Mouse (Mus musculus) neural tube, embryonic 15.5 days (tissue): Measurements from ENCODE around the gene Kdm1a. TPM values are rescaled to one million over a fixed set of nuclear protein-coding genes. Genes with fewer than 3 reads are reported as not detected.
A peak's percentile ranks its signal among the peaks of the same experiment; 100 is the strongest.

Experiments used
- ATAC-seq: fragments of 200-750 bp; cut with Nextera tagmentation; 2 replicates; pipeline ENCODE4 v1.8.0; 2017; ENCODE audit warnings: mild to moderate bottlenecking, moderate TSS enrichment, moderate library complexity; ENCODE audit not compliant: low FRiP score
- H3K27ac ChIP-seq: fragments of 300-500 bp; sonication (generic); replicated peaks from 2 replicates; pipeline ENCODE4 v1.5.1; 2015; ENCODE audit warnings: mild to moderate bottlenecking, inconsistent platforms
- H3K27me3 ChIP-seq: fragments of 300-500 bp; sonication (generic); replicated peaks from 2 replicates; pipeline ENCODE4 v1.6.1; 2015; ENCODE audit warnings: inconsistent platforms
- H3K36me3 ChIP-seq: fragments of 300-500 bp; sonication (generic); 2 replicates; pipeline ENCODE4 v1.6.1; 2015; ENCODE audit warnings: inconsistent platforms
- H3K4me1 ChIP-seq: fragments of 300-500 bp; sonication (generic); 2 replicates; pipeline ENCODE4 v1.6.1; 2015; ENCODE audit warnings: inconsistent platforms
- H3K4me2 ChIP-seq: fragments of 300-500 bp; sonication (generic); 2 replicates; pipeline ENCODE4 v1.6.1; 2015; ENCODE audit warnings: inconsistent platforms, mild to moderate bottlenecking, moderate library complexity
- H3K4me3 ChIP-seq: fragments of 300-500 bp; sonication (generic); replicated peaks from 2 replicates; pipeline ENCODE4 v1.5.1; 2015; ENCODE audit warnings: mild to moderate bottlenecking, inconsistent platforms
- H3K9ac ChIP-seq: fragments of 300-500 bp; sonication (generic); replicated peaks from 2 replicates; pipeline ENCODE4 v1.6.1; 2015; ENCODE audit warnings: mild to moderate bottlenecking, inconsistent platforms
- H3K9me3 ChIP-seq: fragments of 300-500 bp; sonication (generic); replicated peaks from 2 replicates; pipeline ENCODE4 v1.6.1; 2016; ENCODE audit warnings: inconsistent platforms
- WGBS: fragments of 180-500 bp; shearing (Covaris S2); methylation state at CpG from one replicate; pipeline ENCODE4 v1.1.7; 2015; ENCODE audit warnings: mixed read lengths; 5-methylcytosine and 5-hydroxymethylcytosine counted together
- polyA plus RNA-seq: library from polyadenylated mRNA; unstranded; fragments of >200 nt; fragmentation: Nextera tagmentation; extraction: Ambion mirVana; gene quantifications from 2 replicates; pipeline ENCODE4 v1.2.1, GENCODE M21; 2015

Kdm1a gene
- 46.6 and 49.8 TPM in 2 replicates for polyA plus RNA-seq

DNA sequence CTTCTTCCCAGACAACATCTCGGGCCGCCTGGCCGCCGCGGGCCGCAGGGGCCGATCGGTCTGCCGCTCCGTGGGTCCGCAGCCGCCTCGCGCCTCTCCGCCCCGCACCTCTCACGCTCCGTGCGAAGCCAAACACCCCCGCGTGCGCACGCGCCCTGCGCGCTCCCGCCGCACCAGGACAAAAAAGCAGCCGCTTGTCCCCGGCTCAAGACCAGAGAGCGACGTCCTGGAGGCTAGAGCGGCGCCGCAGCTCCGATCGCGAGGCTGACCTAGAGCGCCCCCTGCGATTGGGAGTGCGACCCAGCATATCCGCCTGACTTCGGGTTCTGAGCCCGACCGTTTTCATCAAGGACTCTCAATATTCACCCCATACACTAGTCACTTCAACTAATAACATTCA, at the start of gene Kdm1a:
Kdm1a (minus strand) TSS at position 156 of the 400 bp plus-strand sequence.
- peak; percentile 85 for ATAC-seq
- Histone ChIP-seq H3K9me3 (no peaks in the 10 kb centered on the region), H3K4me1 (peaks cover 21% of the 10 kb centered on the region), H3K36me3 (no peaks in the 10 kb centered on the region), H3K27ac (peak within 1 kb of the TSS; percentile 96), H3K27me3 (no peaks in the 10 kb centered on the region), H3K9ac (peak within 1 kb of the TSS; percentile 98), H3K4me3 (peak within 1 kb of the TSS; percentile 67), H3K4me2 (peak within 1 kb of the TSS; percentile 68)
- WGBS: under 1% methylated on average over 40 of the region's 45 CpGs

DNA sequence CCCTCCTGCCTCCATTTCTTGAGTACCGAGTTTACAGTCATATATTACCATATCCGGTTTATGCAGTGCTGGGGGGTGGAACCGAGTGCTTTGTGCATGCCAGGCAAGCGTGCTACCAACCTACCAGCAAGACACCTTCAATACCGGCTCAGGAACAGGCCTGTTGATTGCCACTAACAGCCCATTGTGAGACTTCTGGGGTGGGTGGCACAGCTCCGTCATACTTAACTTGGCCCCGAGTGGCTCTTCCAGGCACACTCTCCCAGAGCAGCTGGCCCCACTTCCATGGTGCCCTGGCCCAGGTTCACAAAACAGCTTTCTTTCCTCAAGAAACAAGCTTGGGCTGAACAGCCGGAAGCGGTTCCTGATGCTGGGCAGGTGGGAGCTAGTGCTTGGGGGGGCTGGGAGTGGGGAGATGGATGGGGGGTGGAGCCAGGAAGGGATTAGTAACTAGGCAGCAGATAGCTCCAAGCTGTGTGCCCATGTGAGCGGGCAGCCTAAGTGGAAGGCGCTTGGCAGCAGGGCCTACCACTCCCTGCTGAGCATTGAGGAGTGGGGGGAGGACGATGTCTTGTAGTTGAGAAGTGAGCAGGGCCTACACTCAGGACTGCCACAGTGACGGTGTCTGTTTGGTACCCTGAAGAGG, 49.5 kb upstream of the Kdm1a start:
- Histone ChIP-seq H3K4me3 (no peak overlapping the region), H3K4me2 (no peak overlapping the region), H3K4me1 (peaks cover 24% of the 10 kb centered on the region), H3K27me3 (no peaks in the 10 kb centered on the region), H3K27ac (0 out of 2 replicates have a peak overlapping the region, but pooled peaks have one; percentile 41), H3K9me3 (no peaks in the 10 kb centered on the region), H3K36me3 (peaks cover 31% of the 10 kb centered on the region), H3K9ac (no peak overlapping the region)
- ATAC-seq: no peak
- 65% methylated on average over 13 of the region's 13 CpGs for WGBS

DNA sequence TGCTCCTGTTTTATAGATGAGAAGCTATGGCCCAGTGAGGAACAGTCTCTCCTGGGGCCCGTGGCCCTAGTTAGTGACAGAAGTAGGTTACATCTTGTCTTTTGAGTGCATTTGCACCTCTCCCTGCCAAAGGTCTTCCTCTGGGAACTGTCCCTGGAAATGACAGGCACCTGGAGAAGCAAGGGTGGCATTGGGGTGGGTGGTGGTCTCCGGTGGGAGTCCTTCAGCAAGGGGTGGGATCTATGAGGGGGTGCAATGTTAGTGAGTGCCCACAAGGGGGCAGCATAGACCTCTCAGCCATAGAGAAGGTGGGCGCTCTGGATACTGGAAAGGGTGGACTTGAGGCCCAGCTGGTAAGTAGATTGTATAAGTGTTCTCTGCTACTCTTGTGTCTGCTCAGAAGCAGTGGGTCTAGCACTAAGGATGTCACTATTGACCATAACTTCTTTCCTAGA, 48.9 kb upstream of the Kdm1a start:
- WGBS: 60% methylated on average over 3 of the region's 3 CpGs
- H3K9ac ChIP-seq: no peak overlapping the region
- 0 out of 2 replicates have a peak, but pooled peaks have one; percentile 22 for ATAC-seq
- no peaks in the 10 kb centered on the region for H3K27me3 ChIP-seq
- peaks cover 24% of the 10 kb centered on the region for H3K4me1 ChIP-seq
- H3K4me2 ChIP-seq: no peak overlapping the region
- no peak overlapping the region for H3K4me3 ChIP-seq
- H3K27ac ChIP-seq: 0 out of 2 replicates have a peak overlapping the region, but pooled peaks have one; percentile 41
- peaks cover 25% of the 10 kb centered on the region for H3K36me3 ChIP-seq
- no peaks in the 10 kb centered on the region for H3K9me3 ChIP-seq

DNA sequence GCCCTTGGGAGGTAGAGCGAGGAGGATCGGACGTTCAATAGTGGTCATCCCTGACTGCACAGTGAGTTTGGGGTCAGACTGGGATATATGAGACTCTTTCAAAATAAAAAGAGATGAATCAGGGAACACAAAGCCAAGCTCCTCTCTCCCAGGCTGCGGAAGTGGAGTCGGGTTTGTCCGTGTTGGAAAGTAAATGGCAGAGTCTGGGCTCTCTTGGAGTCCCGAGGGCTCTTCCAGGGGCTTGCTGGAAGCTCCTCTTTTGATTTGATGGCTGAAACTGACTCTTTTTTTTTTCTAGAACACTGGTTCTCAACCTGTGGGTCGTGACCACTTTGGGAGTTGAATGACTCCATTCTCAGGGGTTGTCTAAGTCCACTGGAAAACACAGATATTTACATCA, 47.7 kb upstream of the Kdm1a start:
- H3K9ac ChIP-seq: no peak overlapping the region
- H3K27ac ChIP-seq: 0 out of 2 replicates have a peak overlapping the region, but pooled peaks have one; percentile 3
- H3K27me3 ChIP-seq: no peaks in the 10 kb centered on the region
- 85% methylated on average over 8 of the region's 8 CpGs for WGBS
- peaks cover 24% of the 10 kb centered on the region for H3K4me1 ChIP-seq
- H3K4me2 ChIP-seq: no peak overlapping the region
- no peak for ATAC-seq
- no peak overlapping the region for H3K4me3 ChIP-seq
- H3K9me3 ChIP-seq: no peaks in the 10 kb centered on the region
- peaks cover 14% of the 10 kb centered on the region; the same call in 1 of the 2 replicates for H3K36me3 ChIP-seq

DNA sequence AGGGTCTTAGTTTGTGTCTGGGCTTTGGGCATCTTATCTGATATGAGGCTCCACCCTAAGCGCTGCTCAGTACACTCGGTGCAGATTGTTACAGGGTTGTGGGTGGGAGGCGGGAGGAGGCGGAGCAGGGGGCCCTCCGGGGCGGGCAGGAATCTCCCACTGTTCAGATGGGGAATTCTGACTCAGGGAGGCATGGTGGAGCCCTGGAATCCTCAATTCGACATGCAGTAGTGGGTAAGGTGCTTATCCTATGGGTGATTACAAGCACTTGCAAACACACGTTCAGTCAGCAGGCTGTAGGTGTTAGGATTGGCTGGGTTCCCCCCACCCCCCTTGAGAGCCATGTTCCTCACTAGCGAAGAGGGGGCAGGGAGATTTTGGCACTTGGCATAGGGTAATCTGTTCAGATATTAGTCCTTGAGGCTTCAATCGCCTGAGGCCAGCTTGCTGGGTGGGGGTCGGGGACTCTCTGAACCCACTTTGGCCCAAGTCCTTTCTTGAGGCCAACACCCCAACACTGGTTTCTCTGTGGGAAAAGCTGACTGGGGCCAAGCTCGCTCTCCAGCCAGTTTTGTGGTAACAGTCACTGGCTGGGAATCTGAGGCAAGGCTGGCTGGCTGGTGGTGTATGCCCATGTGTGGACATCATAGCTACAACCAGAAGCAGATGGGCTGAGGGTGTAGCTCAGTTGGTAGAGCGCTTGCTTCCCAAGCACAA, 47.1 kb upstream of the Kdm1a start:
- no peak for ATAC-seq
- no peak overlapping the region for H3K9ac ChIP-seq
- WGBS: 35% methylated on average over 13 of the region's 13 CpGs

DNA sequence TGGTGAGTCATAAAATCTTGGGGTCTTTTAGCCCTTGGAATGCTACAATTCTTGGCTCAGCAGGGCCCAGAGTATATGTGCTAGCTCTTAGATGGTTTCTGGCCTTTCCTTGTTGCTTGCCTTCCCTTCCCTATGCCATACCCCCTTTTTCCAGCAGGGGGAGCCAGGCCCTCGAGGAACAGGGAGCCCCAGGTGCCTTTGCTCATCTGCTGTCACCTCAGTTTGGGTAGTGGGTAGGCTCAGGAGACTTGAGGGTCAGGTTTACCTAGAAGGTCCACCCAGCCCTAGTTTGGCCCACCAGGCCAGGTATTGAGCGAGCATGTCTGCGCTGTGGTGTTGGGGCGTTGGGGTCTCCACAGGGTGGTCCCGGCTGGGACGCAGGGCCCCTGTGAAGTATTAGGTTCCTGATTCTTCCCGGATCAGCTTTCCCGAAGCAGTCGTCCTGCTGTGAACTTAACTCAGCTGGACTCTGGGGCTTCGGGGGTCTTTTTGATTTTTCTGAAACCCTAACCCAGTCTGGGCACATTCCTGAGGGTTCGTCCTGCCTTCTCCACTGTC, 46.5 kb upstream of the Kdm1a start:
- Histone ChIP-seq H3K4me2 (peak overlapping the region; percentile 0; the same call in 1 of the 2 replicates), H3K9me3 (no peaks in the 10 kb centered on the region), H3K36me3 (0 out of 2 replicates have a peak, but pooled peaks cover 3% of the 10 kb centered on the region), H3K4me1 (peaks cover 24% of the 10 kb centered on the region), H3K4me3 (no peak overlapping the region), H3K9ac (no peak overlapping the region; the same call in 1 of the 2 replicates), H3K27me3 (no peaks in the 10 kb centered on the region), H3K27ac (no peak overlapping the region)
- 20% methylated on average over 11 of the region's 11 CpGs for WGBS
- ATAC-seq: no peak

More for the DNA sequence above, 47.1 kb upstream of the Kdm1a start:
- Histone ChIP-seq H3K27me3 (no peaks in the 10 kb centered on the region), H3K27ac (0 out of 2 replicates have a peak overlapping the region, but pooled peaks have one; percentile 3), H3K4me3 (no peak overlapping the region), H3K36me3 (peaks cover 8% of the 10 kb centered on the region; the same call in 1 of the 2 replicates), H3K9me3 (no peaks in the 10 kb centered on the region), H3K4me1 (peaks cover 24% of the 10 kb centered on the region), H3K4me2 (0 out of 2 replicates have a peak overlapping the region, but pooled peaks have one; percentile 0)

DNA sequence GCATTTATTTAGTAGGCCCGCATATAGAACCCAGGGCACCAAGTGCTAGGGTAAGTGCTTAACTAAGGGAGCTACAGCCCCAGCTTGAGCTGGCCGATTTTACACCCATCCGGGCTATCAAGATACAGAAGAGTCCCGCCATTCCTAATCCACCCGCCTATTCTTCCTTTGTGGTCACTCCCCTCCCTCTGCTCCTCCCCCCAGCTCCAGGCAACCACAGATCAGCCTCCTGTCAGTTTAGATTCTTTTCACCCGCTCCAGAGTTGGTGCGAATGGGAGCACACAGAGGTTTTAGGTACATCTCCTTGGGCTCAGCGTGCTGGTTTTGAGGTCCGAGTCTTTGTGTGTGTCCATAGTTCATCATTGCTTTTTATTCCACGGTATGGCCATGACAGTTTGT, 36.4 kb upstream of the Kdm1a start:
- Histone ChIP-seq H3K36me3 (no peaks in the 10 kb centered on the region), H3K9ac (no peak overlapping the region), H3K9me3 (no peaks in the 10 kb centered on the region), H3K4me1 (peaks cover 23% of the 10 kb centered on the region), H3K4me3 (0 out of 2 replicates have a peak overlapping the region, but pooled peaks have one; percentile 10), H3K27me3 (peaks cover 9% of the 10 kb centered on the region), H3K4me2 (peak overlapping the region; percentile 86), H3K27ac (no peak overlapping the region)
- 7% methylated on average over 10 of the region's 10 CpGs for WGBS
- no peak; the same call in 1 of the 2 replicates for ATAC-seq

DNA sequence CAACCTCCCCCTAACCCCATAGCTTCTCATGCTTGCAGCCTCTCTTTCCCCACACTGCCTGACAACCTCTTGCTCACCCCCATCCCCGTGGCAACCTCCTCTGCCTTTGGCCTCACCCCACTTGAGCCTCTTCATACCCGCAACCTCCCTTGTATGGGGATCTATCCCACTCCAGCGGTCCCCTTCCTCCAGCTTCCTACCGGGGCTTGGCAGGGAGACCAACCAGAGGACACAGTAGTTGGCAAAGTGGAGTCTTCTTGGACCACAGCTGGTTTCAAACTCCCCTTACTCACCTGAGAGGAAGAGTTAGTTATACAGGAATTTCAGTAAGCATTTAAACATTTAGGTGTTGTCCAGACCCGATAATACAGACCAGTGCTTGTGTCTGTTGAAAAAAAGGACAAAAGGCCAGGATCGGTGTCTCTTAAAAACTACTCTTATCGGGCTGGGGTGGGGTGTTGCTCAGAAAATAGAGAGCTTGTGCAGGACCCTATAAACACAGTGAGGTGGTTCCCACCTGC, 35.8 kb upstream of the Kdm1a start:
- no peak overlapping the region for H3K27ac ChIP-seq
- H3K4me2 ChIP-seq: peak overlapping the region; percentile 86
- no peaks in the 10 kb centered on the region for H3K9me3 ChIP-seq
- H3K4me1 ChIP-seq: peaks cover 23% of the 10 kb centered on the region
- H3K9ac ChIP-seq: 0 out of 2 replicates have a peak overlapping the region, but pooled peaks have one; percentile 64
- peaks cover 9% of the 10 kb centered on the region for H3K27me3 ChIP-seq
- H3K4me3 ChIP-seq: peak overlapping the region; percentile 54
- 33% methylated on average over 7 of the region's 7 CpGs for WGBS
- peak; percentile 7; the same call in 1 of the 2 replicates for ATAC-seq
- no peaks in the 10 kb centered on the region for H3K36me3 ChIP-seq

DNA sequence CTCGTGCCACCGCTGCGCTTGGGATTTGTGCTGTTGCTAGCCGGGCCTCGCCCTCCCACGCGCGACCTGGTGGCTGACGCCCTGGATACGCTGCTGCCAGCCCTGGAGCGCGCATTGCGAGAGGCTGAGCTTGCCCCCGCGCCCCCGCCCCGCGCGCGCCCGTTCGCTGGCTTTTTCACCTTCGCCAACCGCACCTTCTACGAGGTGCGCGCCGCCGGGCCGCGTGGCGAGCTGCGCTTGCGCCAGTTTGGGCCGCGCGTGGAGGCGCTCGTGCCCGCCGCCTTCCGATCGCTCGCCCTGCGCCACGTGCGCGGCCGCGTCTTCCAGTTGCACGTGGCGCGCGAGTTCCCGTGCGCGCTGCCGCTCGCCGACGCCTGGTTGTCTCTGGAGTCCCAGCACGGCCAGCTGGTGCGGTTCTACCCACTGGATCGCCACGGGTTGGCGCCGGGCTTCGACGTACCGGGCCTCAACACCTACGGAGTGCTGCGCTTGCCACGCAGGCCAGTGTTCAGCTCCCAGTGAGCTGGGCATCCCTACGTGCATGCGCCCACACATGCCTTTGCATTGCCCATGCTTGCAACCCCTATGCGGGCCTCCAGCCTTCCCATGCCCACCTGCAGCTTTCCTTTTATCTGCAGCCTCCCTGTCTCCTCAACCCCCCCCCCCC, 35.2 kb upstream of the Kdm1a start:
- peaks cover 23% of the 10 kb centered on the region for H3K4me1 ChIP-seq
- H3K27ac ChIP-seq: peak overlapping the region; percentile 75
- peak; percentile 89 for ATAC-seq
- H3K9ac ChIP-seq: peak overlapping the region; percentile 64
- peak overlapping the region; percentile 54 for H3K4me3 ChIP-seq
- H3K27me3 ChIP-seq: peaks cover 9% of the 10 kb centered on the region
- H3K36me3 ChIP-seq: no peaks in the 10 kb centered on the region
- peak overlapping the region; percentile 86 for H3K4me2 ChIP-seq
- no peaks in the 10 kb centered on the region for H3K9me3 ChIP-seq
- WGBS: 2% methylated on average over 74 of the region's 76 CpGs

DNA sequence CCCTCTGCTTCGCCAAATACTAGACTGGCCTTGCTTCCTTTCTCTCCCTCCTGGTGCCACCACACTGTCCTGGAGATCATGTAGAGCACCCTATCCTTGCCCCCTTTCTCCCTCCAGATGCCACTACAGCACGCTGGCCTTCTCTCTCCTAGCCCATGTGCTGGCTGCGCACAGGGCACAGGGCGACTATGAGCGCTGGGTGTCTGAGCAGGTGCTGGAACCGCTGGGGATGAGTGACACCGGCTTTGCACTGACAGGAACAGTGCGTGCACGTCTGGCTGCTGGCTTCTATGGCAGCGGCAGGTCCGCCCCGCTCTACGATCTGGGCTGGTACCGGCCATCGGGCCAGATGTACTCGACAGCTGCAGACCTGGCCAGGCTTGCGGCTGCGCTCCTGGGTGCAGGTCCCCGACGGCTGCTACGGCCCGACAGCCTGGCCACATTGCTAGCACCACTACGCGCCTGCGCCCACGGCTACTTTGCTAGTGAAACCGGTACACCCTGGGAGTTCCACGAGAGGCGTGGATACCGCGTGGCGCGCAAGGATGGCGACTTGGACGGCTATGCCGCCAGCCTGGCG, 34.5 kb upstream of the Kdm1a start:
- WGBS: 16% methylated on average over 37 of the region's 37 CpGs
- H3K4me1 ChIP-seq: peaks cover 23% of the 10 kb centered on the region
- H3K27ac ChIP-seq: peak overlapping the region; percentile 75
- H3K27me3 ChIP-seq: peaks cover 9% of the 10 kb centered on the region
- H3K9ac ChIP-seq: peak overlapping the region; percentile 64
- ATAC-seq: peak; percentile 29
- peak overlapping the region; percentile 54 for H3K4me3 ChIP-seq
- H3K4me2 ChIP-seq: peak overlapping the region; percentile 86
- no peaks in the 10 kb centered on the region for H3K9me3 ChIP-seq
- no peaks in the 10 kb centered on the region for H3K36me3 ChIP-seq
